ENCODE assay signal across 17 mouse cellular contexts in genomic region chr11:68302323-68302722, GRCm38 (mm10).
DNase-seq lines count a peak whose midpoint lies in the region; ATAC-seq and TF ChIP-seq lines count a peak whose summit lies in the region.
"Had no signal": no experiment of that assay in that cellular context is flagged by ENCODE, and none has a peak within 500 bp of the region (broad histone marks: within the 10 kb centered on the region; RNA-seq: fewer than 3 reads in every experiment).

No protein-coding gene starts in this region.

- no peak for TF ChIP-seq POLR2A in brain, embryonic 14.5 days (IDR thresholded peaks at IDR 0.05; ENCODE audit: borderline replicate concordance, extremely low read depth, insufficient read depth, insufficient read length, poor library complexity, severe bottlenecking)

- ATAC-seq in hindbrain, postnatal 0 days: no peak
- ATAC-seq in hindbrain, embryonic 11.5 days (ENCODE audit: low FRiP score): no peak
- ATAC-seq in midbrain, postnatal 0 days (ENCODE audit: low FRiP score): no peak
- ATAC-seq in midbrain, embryonic 16.5 days: no peak
- ATAC-seq: forebrain, embryonic 14.5 days had no signal

- H3K4me1 ChIP-seq in hindbrain, postnatal 0 days (ENCODE audit: insufficient read depth, low read length): peaks cover 7% of the 10 kb centered on the region; the same call in 1 of the 2 replicates
- no peaks in the 10 kb centered on the region for H3K4me1 ChIP-seq in hindbrain, embryonic 11.5 days (replicated peaks; ENCODE audit: control insufficient read depth, insufficient read depth, low read length)
- no peaks in the 10 kb centered on the region for H3K4me1 ChIP-seq in midbrain, postnatal 0 days (ENCODE audit: insufficient read depth, low read length)
- 0 out of 2 replicates have a peak, but pooled peaks cover 5% of the 10 kb centered on the region for H3K4me1 ChIP-seq in midbrain, embryonic 16.5 days (ENCODE audit: control insufficient read depth, insufficient read depth, low read length)
- H3K4me1 ChIP-seq: hindbrain, embryonic 15.5 days had no signal

- peak; percentile 36 for DNase-seq in hindbrain, postnatal 0 days (ENCODE audit: low spot score)
- no peak for DNase-seq in hindbrain, embryonic 11.5 days (ENCODE audit: low spot score)
- DNase-seq in midbrain, postnatal 0 days (ENCODE audit: low spot score): peak; percentile 42
- DNase-seq in brain, embryonic 14.5 days (ENCODE audit: low read depth): peak; percentile 11
- DNase-seq in urinary bladder, postnatal 25 days (ENCODE audit: low spot score): no peak
- DNase-seq in neural tube, embryonic 10.5 days (ENCODE audit: extremely low spot score, low spot score): no peak
- DNase-seq: adrenal gland, adult 8-10 months; adrenal gland, postnatal 36 days; cerebellum, adult 11-12 months; cerebellum, postnatal 10 days; gastrocnemius, postnatal 36 days; heart, adult 11 months; heart, postnatal 14 days had no signal

- H3K9ac ChIP-seq in hindbrain, postnatal 0 days (replicated peaks; ENCODE audit: low read length): no peak overlapping the region
- no peak overlapping the region for H3K9ac ChIP-seq in hindbrain, embryonic 11.5 days (ENCODE audit: low read depth, low read length)
- no peak overlapping the region for H3K9ac ChIP-seq in midbrain, postnatal 0 days (replicated peaks; ENCODE audit: low read length, poor library complexity, severe bottlenecking)
- H3K9ac ChIP-seq in midbrain, embryonic 16.5 days (ENCODE audit: low read depth, low read length): no peak overlapping the region
- H3K9ac ChIP-seq: hindbrain, embryonic 15.5 days had no signal

- WGBS in hindbrain, postnatal 0 days: 62% methylated on average over 7 of the region's 7 CpGs
- 77% methylated on average over 7 of the region's 7 CpGs for WGBS in hindbrain, embryonic 11.5 days
- 59% methylated on average over 7 of the region's 7 CpGs for WGBS in midbrain, postnatal 0 days
- 56% methylated on average over 7 of the region's 7 CpGs for WGBS in midbrain, embryonic 16.5 days

- no peak overlapping the region for H3K4me2 ChIP-seq in hindbrain, postnatal 0 days (ENCODE audit: low read depth, low read length)
- no peak overlapping the region for H3K4me2 ChIP-seq in hindbrain, embryonic 11.5 days (replicated peaks; ENCODE audit: low read depth, low read length)
- no peak overlapping the region for H3K4me2 ChIP-seq in midbrain, postnatal 0 days (ENCODE audit: low read depth, low read length, poor library complexity, severe bottlenecking)
- H3K4me2 ChIP-seq in midbrain, embryonic 16.5 days (ENCODE audit: low read length): no peak overlapping the region
- H3K4me2 ChIP-seq: hindbrain, embryonic 15.5 days had no signal

- no peaks in the 10 kb centered on the region for H3K27me3 ChIP-seq in hindbrain, postnatal 0 days (ENCODE audit: insufficient read depth, low read length)
- no peaks in the 10 kb centered on the region for H3K27me3 ChIP-seq in hindbrain, embryonic 11.5 days (ENCODE audit: control insufficient read depth, insufficient read depth, low read length)
- no peaks in the 10 kb centered on the region for H3K27me3 ChIP-seq in midbrain, postnatal 0 days (ENCODE audit: insufficient read depth, low read length)
- no peaks in the 10 kb centered on the region for H3K27me3 ChIP-seq in midbrain, embryonic 16.5 days (ENCODE audit: control insufficient read depth, insufficient read depth, low read depth, low read length)
- H3K27me3 ChIP-seq: hindbrain, embryonic 15.5 days had no signal

- no peaks in the 10 kb centered on the region for H3K36me3 ChIP-seq in hindbrain, postnatal 0 days (ENCODE audit: insufficient read depth, low read length)
- H3K36me3 ChIP-seq in hindbrain, embryonic 11.5 days (ENCODE audit: control insufficient read depth, insufficient read depth, low read length): no peaks in the 10 kb centered on the region
- H3K36me3 ChIP-seq in midbrain, postnatal 0 days (ENCODE audit: insufficient read depth, low read length): no peaks in the 10 kb centered on the region
- H3K36me3 ChIP-seq in midbrain, embryonic 16.5 days (ENCODE audit: control insufficient read depth, insufficient read depth, low read length): no peaks in the 10 kb centered on the region
- H3K36me3 ChIP-seq: embryonic facial prominence, embryonic 10.5 days; hindbrain, embryonic 15.5 days had no signal

- no peak overlapping the region for H3K4me3 ChIP-seq in hindbrain, postnatal 0 days (ENCODE audit: low read length)
- no peak overlapping the region for H3K4me3 ChIP-seq in hindbrain, embryonic 11.5 days (ENCODE audit: low read depth, low read length)
- H3K4me3 ChIP-seq in midbrain, postnatal 0 days (ENCODE audit: low read depth, low read length): no peak overlapping the region
- no peak overlapping the region for H3K4me3 ChIP-seq in midbrain, embryonic 16.5 days (ENCODE audit: low read depth, low read length)
- H3K4me3 ChIP-seq: embryonic facial prominence, embryonic 10.5 days; hindbrain, embryonic 15.5 days had no signal

- TF ChIP-seq CTCF in hindbrain, postnatal 0 days (IDR thresholded peaks at IDR 0.05; ENCODE audit: low read depth): no peak
- no peak for TF ChIP-seq CTCF in midbrain, postnatal 0 days (IDR thresholded peaks at IDR 0.05)
- no peak for TF ChIP-seq CTCF in brain, embryonic 14.5 days (IDR thresholded peaks at IDR 0.05; ENCODE audit: borderline replicate concordance, extremely low read depth, insufficient read depth, insufficient read length)

- no peak overlapping the region for H3K27ac ChIP-seq in hindbrain, postnatal 0 days
- no peak overlapping the region for H3K27ac ChIP-seq in hindbrain, embryonic 11.5 days (ENCODE audit: low read depth, low read length)
- H3K27ac ChIP-seq in midbrain, postnatal 0 days (ENCODE audit: low read depth, low read length): no peak overlapping the region
- H3K27ac ChIP-seq in midbrain, embryonic 16.5 days (ENCODE audit: low read length): no peak overlapping the region
- H3K27ac ChIP-seq: embryonic facial prominence, embryonic 10.5 days; hindbrain, embryonic 15.5 days had no signal

- H3K9me3 ChIP-seq in hindbrain, postnatal 0 days (ENCODE audit: low read length): no peaks in the 10 kb centered on the region
- H3K9me3 ChIP-seq in hindbrain, embryonic 11.5 days (ENCODE audit: control insufficient read depth, low read length): no peaks in the 10 kb centered on the region
- H3K9me3 ChIP-seq in midbrain, postnatal 0 days (ENCODE audit: low read length): no peaks in the 10 kb centered on the region
- no peaks in the 10 kb centered on the region for H3K9me3 ChIP-seq in midbrain, embryonic 16.5 days (replicated peaks; ENCODE audit: control insufficient read depth, low read length, poor library complexity, severe bottlenecking)
- H3K9me3 ChIP-seq: embryonic facial prominence, embryonic 10.5 days; hindbrain, embryonic 15.5 days had no signal

Comparison
In these comparisons a context has a peak if more than half of its experiments do, and no peak if none do; other contexts are left out.
1. DNase-seq: peak in hindbrain, postnatal 0 days (single experiment), midbrain, postnatal 0 days (single experiment) and brain, embryonic 14.5 days (single experiment); none in hindbrain, embryonic 11.5 days (single experiment), urinary bladder, postnatal 25 days (single experiment) and neural tube, embryonic 10.5 days (single experiment).